Mouse (Mus musculus) urinary bladder, postnatal 4 days (tissue): ENCODE measurements around the gene Samd8.
A peak's percentile ranks its signal among the peaks of the same experiment; 100 is the strongest.

Experiments used
- DNase-seq, 2 experiments: peaks; one replicate each; pipeline ENCODE4 v3.0.0; 2021 to 2022; ENCODE audit warnings: low spot score in 2 of 2

Samd8 gene

GRCm38 (mm10) chr14:21745149-21745548 is 5.2 kb upstream of the Samd8 start:
- DNase-seq, result no peak

DNA sequence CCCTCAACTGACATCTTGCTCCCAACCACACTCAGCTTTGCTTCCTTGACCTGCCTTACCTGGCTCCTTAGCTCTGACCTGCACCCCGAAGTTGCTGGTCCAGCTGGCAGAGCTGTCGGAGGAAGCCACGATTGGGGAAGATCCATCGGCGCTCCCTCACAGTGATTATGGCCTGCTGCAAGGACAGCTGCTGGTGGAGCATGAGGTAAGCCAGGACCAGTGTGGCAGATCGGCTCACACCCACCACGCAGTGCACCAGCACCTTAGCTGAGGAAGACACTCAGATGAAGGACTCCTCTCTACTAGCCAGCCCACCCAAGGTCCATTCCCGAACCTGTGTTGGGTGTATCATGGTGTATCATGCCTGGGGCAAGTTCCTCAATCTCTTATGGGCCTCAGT is 4.1 kb upstream of the Samd8 start:
- DNase-seq, result no peak

GRCm38 (mm10) chr14:21746846-21747245 is 3.5 kb upstream of the Samd8 start:
- DNase-seq, result no peak

- DNase-seq, result no peak
Observed at GRCm38 (mm10) chr14:21747436-21748141, 2.7 kb upstream of the Samd8 start.

DNA sequence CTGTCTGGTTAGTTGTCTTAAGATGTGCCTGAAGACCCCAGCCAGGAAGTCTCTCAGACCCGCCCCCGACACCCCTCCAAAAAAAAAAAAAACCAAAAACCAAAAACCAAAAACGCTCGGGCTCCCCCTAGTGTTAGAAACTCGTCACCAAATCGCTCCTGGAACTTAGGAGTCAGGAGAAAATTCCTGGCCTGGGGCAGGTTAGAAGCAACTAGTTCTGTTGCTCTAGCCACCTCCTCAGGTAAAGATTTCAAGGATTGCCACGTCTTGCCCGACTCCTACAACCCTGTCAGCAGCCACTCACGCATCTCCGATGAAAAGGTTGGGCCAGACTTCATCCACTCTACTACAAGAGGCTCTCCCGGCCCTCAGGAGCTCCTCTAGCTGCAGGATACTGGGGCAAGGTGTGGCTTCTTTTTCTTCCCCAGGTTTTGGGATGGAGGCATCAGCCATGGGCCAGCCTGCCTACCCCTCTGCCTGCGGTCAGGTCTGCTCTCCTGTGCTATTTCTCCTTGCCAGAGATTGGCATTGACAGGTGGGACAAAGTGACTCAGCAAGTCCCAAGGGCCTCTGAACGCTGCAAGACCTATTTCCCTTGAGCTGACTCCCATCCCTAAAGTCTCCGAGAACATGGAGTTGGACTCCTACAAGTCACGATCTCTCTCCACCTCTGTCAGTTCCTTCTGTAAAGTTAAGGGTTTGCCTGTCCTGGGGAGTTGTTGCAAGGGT is 2.0 kb upstream of the Samd8 start:
- DNase-seq, result no peak

DNA sequence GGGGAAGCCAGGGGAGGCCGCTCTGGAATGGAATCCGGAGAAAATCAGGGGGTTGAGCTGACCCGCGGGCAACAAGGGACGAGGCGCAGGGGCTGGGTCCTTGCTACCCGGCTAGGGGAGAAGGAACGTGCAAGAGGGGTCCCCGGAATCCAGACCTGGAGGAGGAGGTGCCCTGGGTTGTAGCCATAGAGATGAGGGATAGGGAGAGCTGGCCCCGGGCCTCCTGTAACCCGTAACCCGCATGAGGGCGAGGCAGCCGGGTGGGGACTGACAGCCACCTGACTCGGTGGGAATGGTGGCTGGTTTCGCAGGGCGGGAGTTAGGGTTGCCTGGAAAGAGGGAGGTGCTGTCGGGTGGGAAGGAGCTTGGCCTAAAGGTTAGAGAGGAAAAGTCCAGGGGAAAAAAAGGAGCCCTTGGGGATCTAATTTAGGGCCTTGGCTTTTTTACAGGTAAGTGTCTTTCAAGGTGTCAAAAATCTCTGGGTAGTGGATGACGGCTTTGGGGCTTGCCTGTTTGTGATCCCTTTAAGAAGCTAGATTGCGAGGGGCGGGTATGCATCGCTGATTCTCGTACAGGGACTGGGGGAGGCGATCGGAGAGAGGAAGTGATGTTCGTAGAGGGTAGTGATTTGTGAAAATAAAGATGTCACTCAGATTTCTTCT is 681 bp downstream of the Samd8 start, which contains the start of gene Dusp13:
Dusp13 (minus strand) TSS at position 301 of the 662 bp plus-strand sequence.
- peak in 1 of 2 experiments; percentile 48 for DNase-seq

DNA sequence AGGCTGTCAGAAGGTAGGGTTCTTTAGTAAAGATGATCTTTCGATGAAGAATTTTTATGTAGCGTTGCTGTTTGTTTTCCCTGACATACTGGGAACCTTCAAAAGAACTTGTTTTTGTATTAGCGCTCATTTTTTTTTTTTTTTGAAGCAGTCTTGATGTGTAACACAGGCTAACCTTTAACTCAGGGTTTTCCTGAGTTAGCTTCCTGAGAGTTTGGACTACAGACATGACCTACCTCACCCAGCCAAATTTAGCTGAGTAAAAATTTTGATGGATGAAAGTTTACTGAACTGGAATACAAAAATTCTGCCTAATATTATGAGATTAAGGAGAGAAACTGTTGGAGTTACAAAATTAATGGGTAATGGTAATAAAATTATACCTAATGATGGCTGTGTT is 2.1 kb downstream of the Samd8 start:
- no peak for DNase-seq

DNA sequence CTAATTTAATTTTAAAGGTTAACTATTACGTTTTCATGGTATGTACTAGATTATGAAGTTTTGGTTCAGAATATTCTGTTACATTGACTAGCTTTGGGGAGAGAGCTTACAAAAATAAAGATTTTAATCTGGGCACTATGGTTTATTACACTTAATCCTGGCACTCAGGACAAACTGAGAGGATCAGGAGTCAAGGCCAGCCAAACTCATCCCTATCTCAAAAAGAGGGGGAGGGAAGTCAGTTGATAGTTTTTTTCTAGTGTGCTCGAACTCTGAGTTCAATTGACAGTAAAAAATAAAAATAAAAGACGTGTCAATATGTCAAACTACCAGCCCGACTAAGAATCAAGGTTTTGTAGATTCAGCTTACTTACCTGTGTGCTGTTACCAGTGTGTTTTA is 3.0 kb downstream of the Samd8 start:
- no peak for DNase-seq

DNA sequence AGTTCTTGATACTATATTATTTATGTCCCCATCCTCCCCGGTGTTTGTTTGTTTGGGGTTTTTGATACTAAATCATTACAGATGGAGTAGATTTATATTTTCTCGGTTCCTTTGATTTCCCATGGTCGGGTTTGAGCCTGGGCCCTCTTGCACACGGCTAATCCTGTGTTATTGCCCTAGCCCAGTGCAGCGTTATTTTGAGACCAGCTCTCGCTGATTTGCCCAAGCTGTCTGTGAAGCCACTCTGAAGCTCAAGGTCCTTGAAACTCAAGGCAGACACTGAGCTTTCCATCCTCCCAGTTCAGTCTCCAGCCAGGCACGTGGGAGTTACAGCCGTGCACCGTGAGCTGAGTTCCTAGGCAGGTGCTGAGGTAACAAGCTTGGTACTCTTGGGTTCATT is 11.2 kb downstream of the Samd8 start:
- no peak for DNase-seq

DNA sequence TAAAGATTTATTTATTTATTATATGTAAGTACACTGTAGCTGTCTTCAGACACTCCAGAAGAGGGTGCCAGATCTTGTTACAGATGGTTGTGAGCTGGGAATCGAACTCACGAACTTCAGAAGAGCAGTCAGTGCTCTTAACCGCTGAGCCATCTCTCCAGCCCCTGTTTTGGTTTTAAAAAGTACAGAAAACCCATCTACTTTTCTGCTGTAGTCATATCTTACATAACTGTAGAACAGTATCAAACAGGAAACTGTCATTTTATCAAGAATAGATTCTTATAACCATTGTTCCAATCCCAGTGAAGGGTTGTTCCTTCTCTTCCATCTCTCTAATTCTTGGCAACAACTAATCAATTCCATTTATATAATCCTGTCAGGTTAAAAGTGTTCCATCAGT is 13.4 kb downstream of the Samd8 start:
- DNase-seq, result no peak

GRCm38 (mm10) chr14:21764646-21765045 is 14.3 kb downstream of the Samd8 start:
- DNase-seq, result no peak

DNA sequence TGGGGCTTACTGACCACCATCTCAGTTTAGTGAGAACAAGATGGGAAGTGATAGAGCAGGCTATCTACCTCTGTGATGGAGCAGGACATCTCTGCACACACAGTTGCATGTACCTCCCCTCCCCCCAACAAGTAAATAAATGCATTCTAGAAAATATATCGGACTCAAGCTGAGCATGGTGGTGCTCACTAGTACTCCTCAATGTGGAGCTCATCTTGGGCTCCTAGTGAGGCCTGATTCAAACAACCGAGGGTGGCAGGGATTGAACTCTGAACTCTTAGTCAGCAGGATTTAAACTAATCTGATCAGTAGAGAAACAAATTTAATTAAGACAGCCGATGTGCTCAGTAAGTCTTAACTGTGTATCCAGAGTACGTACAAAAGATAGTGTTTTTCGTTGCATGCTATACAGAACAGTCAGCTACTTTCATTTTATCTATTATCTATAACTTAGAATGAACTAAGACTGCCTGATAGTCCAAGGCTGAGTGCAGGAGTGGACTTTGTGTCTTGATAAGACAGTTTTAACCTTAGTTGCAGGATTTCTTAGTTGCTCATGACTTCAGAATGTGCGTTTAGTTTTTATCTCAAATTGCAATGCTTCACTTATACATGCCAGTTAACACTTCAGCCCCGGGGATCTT is 15.5 kb downstream of the Samd8 start:
- no peak for DNase-seq

- no peak for DNase-seq
Observed at GRCm38 (mm10) chr14:21766398-21766958, 16.1 kb downstream of the Samd8 start.

- no peak for DNase-seq
Observed at GRCm38 (mm10) chr14:21772506-21773281, 22.4 kb downstream of the Samd8 start.

GRCm38 (mm10) chr14:21773946-21774345 is 23.6 kb downstream of the Samd8 start:
- DNase-seq, result no peak

DNA sequence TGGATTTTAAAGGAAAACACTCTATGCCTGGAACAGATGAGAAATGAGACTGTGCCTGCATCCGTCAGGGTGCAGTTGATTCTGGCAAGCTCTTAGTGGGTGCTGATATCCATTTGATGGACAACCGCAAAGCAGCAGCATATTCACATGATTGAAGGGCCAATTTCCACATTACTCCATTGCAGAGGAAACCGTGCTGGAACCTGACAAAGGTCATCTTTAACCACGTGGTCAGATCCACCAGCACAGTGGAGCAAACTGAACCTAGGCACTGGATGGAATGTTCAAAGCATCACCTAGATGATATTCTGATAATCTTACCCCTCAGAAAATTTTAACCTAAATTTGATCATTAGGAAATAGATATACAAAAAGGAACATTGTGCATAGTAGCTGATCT is 25.9 kb downstream of the Samd8 start:
- no peak for DNase-seq

- DNase-seq, result peak in 1 of 2 experiments; percentile 40
Observed at GRCm38 (mm10) chr14:21786500-21786899, 36.2 kb downstream of the Samd8 start.

GRCm38 (mm10) chr14:21787374-21787773 is 37.0 kb downstream of the Samd8 start:
- peak in 1 of 2 experiments; percentile 50 for DNase-seq

GRCm38 (mm10) chr14:21788121-21788520 is 37.8 kb downstream of the Samd8 start:
- peak in 1 of 2 experiments; percentile 26 for DNase-seq

- no peak for DNase-seq
Observed at GRCm38 (mm10) chr14:21790585-21791251, 40.4 kb downstream of the Samd8 start.
